21 mouse cellular contexts compared by ENCODE assay signal in the genomic region with DNA sequence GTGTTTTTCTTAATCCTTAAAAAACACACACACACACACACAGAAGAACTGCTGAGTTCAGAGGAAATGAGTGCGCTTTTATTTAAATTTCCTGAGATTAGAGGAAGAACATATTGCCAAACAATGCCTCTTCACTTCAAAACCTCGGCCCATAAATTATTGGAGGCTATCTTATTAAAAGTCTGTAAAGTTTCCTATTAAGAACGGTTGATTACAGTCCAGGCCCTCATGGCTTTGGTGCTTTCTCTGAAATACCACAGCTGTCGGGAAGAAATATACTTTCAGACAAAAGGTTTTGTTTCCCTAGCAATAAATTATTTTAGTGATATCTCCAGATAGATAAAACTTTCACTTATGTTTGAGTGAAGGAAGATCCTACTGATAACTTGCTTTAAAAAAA. TPM values are rescaled to one million over a fixed set of nuclear protein-coding genes. Genes with fewer than 3 reads are reported as not detected.
"Had no signal": no experiment of that assay in that cellular context is flagged by ENCODE, and none has a peak within 500 bp of the region (broad histone marks: within the 10 kb centered on the region; RNA-seq: fewer than 3 reads in every experiment).

No protein-coding gene starts in this region.

- H3K4me2 ChIP-seq: limb, embryonic 13.5 days; neural tube, embryonic 15.5 days had no signal

- ATAC-seq: inflammation-experienced regulatory T-cells, adult 6 months; intestine, postnatal 0 days had no signal

- H3K9me3 ChIP-seq: limb, embryonic 13.5 days; midbrain, embryonic 10.5 days; neural tube, embryonic 15.5 days had no signal

- H3K9ac ChIP-seq: limb, embryonic 13.5 days; liver, embryonic 14.5 days; neural tube, embryonic 15.5 days had no signal

- H3K4me3 ChIP-seq: layer of hippocampus, adult 2 months; limb, embryonic 13.5 days; midbrain, embryonic 10.5 days; myocyte; neural tube, embryonic 15.5 days had no signal

- DNase-seq: left cerebral cortex, postnatal 4 days; lung, adult 18-20 months; midbrain, embryonic 14.5 days; right cerebral cortex, adult 18-20 months; right cerebral cortex, postnatal 25 days; thymus, postnatal 36 days had no signal

- H3K27me3 ChIP-seq: limb, embryonic 13.5 days; neural tube, embryonic 15.5 days had no signal

- H3K27ac ChIP-seq: layer of hippocampus, adult 2 months; limb, embryonic 13.5 days; liver, embryonic 14.5 days; midbrain, embryonic 10.5 days; neural tube, embryonic 15.5 days had no signal

- H3K36me3 ChIP-seq: limb, embryonic 13.5 days; midbrain, embryonic 10.5 days; neural tube, embryonic 15.5 days had no signal

- H3K4me1 ChIP-seq: limb, embryonic 13.5 days; midbrain, embryonic 10.5 days; neural tube, embryonic 15.5 days had no signal

RNA-seq across cellular contexts. Expression of a gene that starts 48.7 kb away (rescaled TPM):
- total RNA-seq: layer of hippocampus, adult 2 months; layer of hippocampus, postnatal 10 days; left cerebral cortex, postnatal 4 days; liver, adult 2 months had no signal
- polyA plus RNA-seq: inflammation-experienced regulatory T-cells, adult 6 months; intestine, postnatal 0 days; limb, embryonic 13.5 days; liver, adult 2 months; liver, embryonic 14.5 days; lung, embryonic 16.5 days; midbrain, embryonic 10.5 days; midbrain, embryonic 14.5 days; myocyte; neural tube, embryonic 11.5 days; neural tube, embryonic 15.5 days; small intestine, adult 2 months; stomach, embryonic 16.5 days; thymus, postnatal 0 days had no signal
